Mouse (Mus musculus): Measurements from ENCODE around the gene Hfe2. TPM values are rescaled to one million over a fixed set of nuclear protein-coding genes. Genes with fewer than 3 reads are reported as not detected.
"Not testable (repeated sequence)": the region's sequence is repeated elsewhere in the genome, so short reads cannot be mapped to it uniquely, and the experiment has no call there.

Gene Hfe2
- polyA plus RNA-seq, 1 experiment from 2014 or later, result 0.11 TPM

GRCm38 (mm10) chr3:96506396-96507047 lies 18.4 kb upstream of the Hfe2 start:
- WGBS, result 92% methylated on average over 9 of the region's 9 CpGs
- Histone ChIP-seq H3K4me1 (replicated peaks; ENCODE audit: control insufficient read depth, insufficient read depth, low read length) (no peaks in the 10 kb centered on the region; the same call in 1 of the 2 replicates), H3K27me3 (replicated peaks; ENCODE audit: control insufficient read depth, insufficient read depth, low read length) (no peaks in the 10 kb centered on the region), H3K9ac (ENCODE audit: low read length) (no peak overlapping the region), H3K36me3 (ENCODE audit: control insufficient read depth, insufficient read depth, low read length) (no peaks in the 10 kb centered on the region), H3K27ac (ENCODE audit: low read depth) (no peak overlapping the region), H3K4me3 (ENCODE audit: low read depth, low read length) (no peak overlapping the region), H3K4me2 (ENCODE audit: low read length) (no peak overlapping the region), H3K9me3 (ENCODE audit: control insufficient read depth, low read length) (no peaks in the 10 kb centered on the region)
- DNase-seq (ENCODE audit: low spot score) (no peak), ATAC-seq (replicated peaks; ENCODE audit: low FRiP score, low TSS enrichment, low read depth) (no peak)

GRCm38 (mm10) chr3:96507966-96508365 lies 17.0 kb upstream of the Hfe2 start:
- not testable (repeated sequence) for H3K36me3 ChIP-seq (ENCODE audit: control insufficient read depth, insufficient read depth, low read length); ATAC-seq (replicated peaks; ENCODE audit: low FRiP score, low TSS enrichment, low read depth); H3K9ac ChIP-seq (ENCODE audit: low read length); H3K9me3 ChIP-seq (ENCODE audit: control insufficient read depth, low read length); H3K4me2 ChIP-seq (ENCODE audit: low read length); H3K27ac ChIP-seq (ENCODE audit: low read depth); H3K4me1 ChIP-seq (replicated peaks; ENCODE audit: control insufficient read depth, insufficient read depth, low read length); DNase-seq (ENCODE audit: low spot score); H3K27me3 ChIP-seq (replicated peaks; ENCODE audit: control insufficient read depth, insufficient read depth, low read length); H3K4me3 ChIP-seq (ENCODE audit: low read depth, low read length)
- 96% methylated on average over 7 of the region's 9 CpGs for WGBS

- Histone ChIP-seq H3K27ac (ENCODE audit: low read depth) (no peak overlapping the region), H3K4me3 (ENCODE audit: low read depth, low read length) (no peak overlapping the region), H3K4me1 (replicated peaks; ENCODE audit: control insufficient read depth, insufficient read depth, low read length) (no peaks in the 10 kb centered on the region), H3K36me3 (ENCODE audit: control insufficient read depth, insufficient read depth, low read length) (no peaks in the 10 kb centered on the region), H3K4me2 (ENCODE audit: low read length) (no peak overlapping the region), H3K9ac (ENCODE audit: low read length) (no peak overlapping the region), H3K27me3 (replicated peaks; ENCODE audit: control insufficient read depth, insufficient read depth, low read length) (peaks cover 2% of the 10 kb centered on the region; the same call in 1 of the 2 replicates), H3K9me3 (ENCODE audit: control insufficient read depth, low read length) (no peaks in the 10 kb centered on the region)
- no peak for DNase-seq (ENCODE audit: low spot score)
- ATAC-seq (replicated peaks; ENCODE audit: low FRiP score, low TSS enrichment, low read depth), result no peak
- WGBS, result 39% methylated on average over 5 of the region's 5 CpGs
Observed at GRCm38 (mm10) chr3:96520171-96520570, 4.8 kb upstream of the Hfe2 start.

GRCm38 (mm10) chr3:96522149-96522548 lies 2.8 kb upstream of the Hfe2 start:
- H3K27me3 ChIP-seq (replicated peaks; ENCODE audit: control insufficient read depth, insufficient read depth, low read length), result peaks cover 20% of the 10 kb centered on the region
- H3K4me2 ChIP-seq (ENCODE audit: low read length), result no peak overlapping the region
- no peaks in the 10 kb centered on the region; the same call in 1 of the 2 replicates for H3K4me1 ChIP-seq (replicated peaks; ENCODE audit: control insufficient read depth, insufficient read depth, low read length)
- no peak for DNase-seq (ENCODE audit: low spot score)
- H3K9ac ChIP-seq (ENCODE audit: low read length), result no peak overlapping the region
- no peak overlapping the region for H3K27ac ChIP-seq (ENCODE audit: low read depth)
- H3K4me3 ChIP-seq (ENCODE audit: low read depth, low read length), result no peak overlapping the region
- H3K9me3 ChIP-seq (ENCODE audit: control insufficient read depth, low read length), result no peaks in the 10 kb centered on the region
- WGBS, result 69% methylated on average over 4 of the region's 4 CpGs
- no peak for ATAC-seq (replicated peaks; ENCODE audit: low FRiP score, low TSS enrichment, low read depth)
- no peaks in the 10 kb centered on the region for H3K36me3 ChIP-seq (ENCODE audit: control insufficient read depth, insufficient read depth, low read length)

GRCm38 (mm10) chr3:96524028-96524810 lies 753 bp upstream of the Hfe2 start:
- Histone ChIP-seq H3K9me3 (ENCODE audit: control insufficient read depth, low read length) (no peaks in the 10 kb centered on the region), H3K36me3 (ENCODE audit: control insufficient read depth, insufficient read depth, low read length) (no peaks in the 10 kb centered on the region), H3K27me3 (replicated peaks; ENCODE audit: control insufficient read depth, insufficient read depth, low read length) (peaks cover 40% of the 10 kb centered on the region), H3K4me1 (replicated peaks; ENCODE audit: control insufficient read depth, insufficient read depth, low read length) (no peaks in the 10 kb centered on the region; the same call in 1 of the 2 replicates), H3K4me3 (ENCODE audit: low read depth, low read length) (no peak overlapping the region), H3K27ac (ENCODE audit: low read depth) (no peak overlapping the region), H3K9ac (ENCODE audit: low read length) (no peak overlapping the region), H3K4me2 (ENCODE audit: low read length) (no peak overlapping the region)
- no peak for DNase-seq (ENCODE audit: low spot score)
- WGBS, result 71% methylated on average over 12 of the region's 12 CpGs
- ATAC-seq (replicated peaks; ENCODE audit: low FRiP score, low TSS enrichment, low read depth), result no peak

- Histone ChIP-seq H3K9me3 (ENCODE audit: control insufficient read depth, low read length) (no peaks in the 10 kb centered on the region), H3K36me3 (ENCODE audit: control insufficient read depth, insufficient read depth, low read length) (no peaks in the 10 kb centered on the region), H3K4me2 (ENCODE audit: low read length) (no peak overlapping the region), H3K4me3 (ENCODE audit: low read depth, low read length) (no peak overlapping the region), H3K4me1 (replicated peaks; ENCODE audit: control insufficient read depth, insufficient read depth, low read length) (no peaks in the 10 kb centered on the region; the same call in 1 of the 2 replicates), H3K27ac (ENCODE audit: low read depth) (no peak overlapping the region), H3K27me3 (replicated peaks; ENCODE audit: control insufficient read depth, insufficient read depth, low read length) (peaks cover 40% of the 10 kb centered on the region), H3K9ac (ENCODE audit: low read length) (no peak overlapping the region)
- ATAC-seq (replicated peaks; ENCODE audit: low FRiP score, low TSS enrichment, low read depth) (no peak), DNase-seq (ENCODE audit: low spot score) (no peak)
- 75% methylated on average over 9 of the region's 11 CpGs for WGBS
Observed at GRCm38 (mm10) chr3:96526013-96526762, 1.2 kb downstream of the Hfe2 start.

- no peaks in the 10 kb centered on the region; the same call in 1 of the 2 replicates for H3K4me1 ChIP-seq (replicated peaks; ENCODE audit: control insufficient read depth, insufficient read depth, low read length)
- 0 out of 2 replicates have a peak, but pooled peaks have one; percentile 23 for ATAC-seq (replicated peaks; ENCODE audit: low FRiP score, low TSS enrichment, low read depth)
- H3K4me3 ChIP-seq (ENCODE audit: low read depth, low read length), result peak overlapping the region; percentile 28
- H3K27ac ChIP-seq (ENCODE audit: low read depth), result no peak overlapping the region
- WGBS, result 4% methylated on average over 43 of the region's 44 CpGs
- no peaks in the 10 kb centered on the region for H3K36me3 ChIP-seq (ENCODE audit: control insufficient read depth, insufficient read depth, low read length)
- peak; percentile 57 for DNase-seq (ENCODE audit: low spot score)
- peak overlapping the region; percentile 17; the same call in 1 of the 2 replicates for H3K9ac ChIP-seq (ENCODE audit: low read length)
- peak overlapping the region; percentile 67 for H3K4me2 ChIP-seq (ENCODE audit: low read length)
- no peaks in the 10 kb centered on the region for H3K9me3 ChIP-seq (ENCODE audit: control insufficient read depth, low read length)
- peaks cover 40% of the 10 kb centered on the region for H3K27me3 ChIP-seq (replicated peaks; ENCODE audit: control insufficient read depth, insufficient read depth, low read length)
Observed at GRCm38 (mm10) chr3:96526864-96527542, 2.0 kb downstream of the Hfe2 start.

- Histone ChIP-seq H3K27ac (ENCODE audit: low read depth) (no peak overlapping the region), H3K9me3 (ENCODE audit: control insufficient read depth, low read length) (no peaks in the 10 kb centered on the region), H3K9ac (ENCODE audit: low read length) (no peak overlapping the region), H3K4me3 (ENCODE audit: low read depth, low read length) (no peak overlapping the region), H3K27me3 (replicated peaks; ENCODE audit: control insufficient read depth, insufficient read depth, low read length) (peaks cover 40% of the 10 kb centered on the region), H3K36me3 (ENCODE audit: control insufficient read depth, insufficient read depth, low read length) (no peaks in the 10 kb centered on the region), H3K4me2 (ENCODE audit: low read length) (no peak overlapping the region), H3K4me1 (replicated peaks; ENCODE audit: control insufficient read depth, insufficient read depth, low read length) (no peaks in the 10 kb centered on the region; the same call in 1 of the 2 replicates)
- no peak for DNase-seq (ENCODE audit: low spot score)
- ATAC-seq (replicated peaks; ENCODE audit: low FRiP score, low TSS enrichment, low read depth), result no peak
- WGBS, result 53% methylated on average over 9 of the region's 9 CpGs
Observed at GRCm38 (mm10) chr3:96528506-96528905, 3.5 kb downstream of the Hfe2 start.
